Comparison of ENCODE assay signal across 8 mouse cellular contexts in the genomic region with DNA sequence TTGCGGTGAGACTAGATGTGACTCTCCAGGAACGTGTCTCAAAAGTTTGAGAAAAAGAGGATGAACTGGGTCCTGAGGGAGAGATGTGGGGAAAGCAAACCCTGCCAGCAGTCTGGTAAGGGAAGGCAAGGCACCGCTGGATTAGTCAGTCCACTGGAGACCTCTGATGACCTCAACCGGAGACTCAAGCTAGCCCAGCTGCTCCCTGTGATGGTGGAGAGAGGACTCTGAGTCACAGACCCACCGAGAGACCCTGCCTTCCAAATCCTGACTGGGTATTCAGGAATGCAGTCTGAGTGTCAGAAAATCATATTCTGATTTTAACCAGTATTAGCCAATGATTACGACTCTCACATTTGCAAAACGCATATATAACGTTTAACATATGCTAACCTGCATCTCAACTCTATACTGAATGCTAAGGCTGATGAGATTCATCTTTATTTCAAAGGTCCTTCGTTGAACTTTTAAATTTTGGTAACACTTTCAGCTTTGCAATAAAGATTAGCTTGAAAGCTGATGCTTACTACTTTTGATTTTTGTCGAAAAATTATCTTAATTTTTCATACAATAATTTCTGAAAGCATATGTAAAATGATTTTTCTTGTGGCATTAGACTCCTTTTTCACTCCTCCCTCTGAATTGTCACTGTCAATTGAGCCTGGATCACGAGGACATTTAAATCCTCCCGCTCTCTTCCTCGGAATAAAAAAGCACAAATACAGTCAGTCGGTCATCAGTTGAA. TPM values are rescaled to one million over a fixed set of nuclear protein-coding genes. Genes with fewer than 3 reads are reported as not detected.
A peak's percentile ranks its signal among the peaks of the same experiment; 100 is the strongest.
DNase-seq lines count a peak whose midpoint lies in the region; ATAC-seq and TF ChIP-seq lines count a peak whose summit lies in the region.
"Had no signal": no experiment of that assay in that cellular context is flagged by ENCODE, and none has a peak within 500 bp of the region (broad histone marks: within the 10 kb centered on the region; RNA-seq: fewer than 3 reads in every experiment).

No protein-coding gene starts in this region.

- H3K27ac ChIP-seq in lung, postnatal 0 days (ENCODE audit: low read length) = no peak overlapping the region
- no peak overlapping the region for H3K27ac ChIP-seq in forebrain, embryonic 12.5 days
- no peak overlapping the region for H3K27ac ChIP-seq in limb, embryonic 15.5 days
- no peak overlapping the region for H3K27ac ChIP-seq in stomach, postnatal 0 days (replicated peaks)

- H3K4me2 ChIP-seq in lung, postnatal 0 days (replicated peaks; ENCODE audit: low read depth, low read length) = peak overlapping the region; percentile 52
- H3K4me2 ChIP-seq in forebrain, embryonic 12.5 days = peak overlapping the region; percentile 60
- H3K4me2 ChIP-seq in limb, embryonic 15.5 days = peak overlapping the region; percentile 64
- H3K4me2 ChIP-seq in stomach, postnatal 0 days (replicated peaks; ENCODE audit: low read depth) = peak overlapping the region; percentile 63; the same call in 1 of the 2 replicates

- 38% methylated on average over 14 of the region's 14 CpGs for WGBS in lung, postnatal 0 days
- 34% methylated on average over 14 of the region's 14 CpGs for WGBS in forebrain, embryonic 12.5 days
- WGBS in limb, embryonic 15.5 days = 36% methylated on average over 14 of the region's 14 CpGs
- WGBS in stomach, postnatal 0 days = 39% methylated on average over 14 of the region's 14 CpGs

- no peak for DNase-seq in lung, postnatal 0 days (ENCODE audit: low spot score)
- DNase-seq in lung, postnatal 10 days = no peak
- no peak for DNase-seq in stomach, postnatal 0 days (ENCODE audit: low spot score)
- no peak for DNase-seq in frontal cortex, postnatal 25 days (ENCODE audit: low spot score in 2 of 2)
- DNase-seq in spleen, postnatal 14 days (ENCODE audit: low spot score in 2 of 2) = no peak
- DNase-seq: gastrocnemius, postnatal 25 days had no signal

- no peak for TF ChIP-seq EP300 in lung, postnatal 0 days (IDR thresholded peaks at IDR 0.05)
- no peak for TF ChIP-seq EP300 in stomach, postnatal 0 days (optimal IDR thresholded peaks at IDR 0.05)

- no peak for TF ChIP-seq CTCF in lung, postnatal 0 days (IDR thresholded peaks at IDR 0.05)
- TF ChIP-seq CTCF in stomach, postnatal 0 days (IDR thresholded peaks at IDR 0.05; ENCODE audit: low read depth) = no peak

- no peaks in the 10 kb centered on the region for H3K36me3 ChIP-seq in lung, postnatal 0 days (ENCODE audit: insufficient read depth, low read length)
- H3K36me3 ChIP-seq in forebrain, embryonic 12.5 days (replicated peaks) = no peaks in the 10 kb centered on the region
- no peaks in the 10 kb centered on the region for H3K36me3 ChIP-seq in limb, embryonic 15.5 days
- no peaks in the 10 kb centered on the region for H3K36me3 ChIP-seq in stomach, postnatal 0 days (ENCODE audit: control insufficient read depth, insufficient read depth, low read length)

- 0 out of 2 replicates have a peak, but pooled peaks cover 6% of the 10 kb centered on the region for H3K27me3 ChIP-seq in lung, postnatal 0 days (replicated peaks; ENCODE audit: insufficient read depth, low read length)
- peaks cover 24% of the 10 kb centered on the region for H3K27me3 ChIP-seq in forebrain, embryonic 12.5 days
- 0 out of 2 replicates have a peak, but pooled peaks cover 4% of the 10 kb centered on the region for H3K27me3 ChIP-seq in limb, embryonic 15.5 days
- no peaks in the 10 kb centered on the region for H3K27me3 ChIP-seq in stomach, postnatal 0 days (ENCODE audit: control insufficient read depth, insufficient read depth, low read length)

- peak overlapping the region; percentile 28; the same call in 1 of the 2 replicates for H3K4me3 ChIP-seq in lung, postnatal 0 days (ENCODE audit: low read depth, low read length)
- H3K4me3 ChIP-seq in forebrain, embryonic 12.5 days (replicated peaks) = peak overlapping the region; percentile 41; the same call in 1 of the 2 replicates
- peak overlapping the region; percentile 40 for H3K4me3 ChIP-seq in limb, embryonic 15.5 days
- 0 out of 2 replicates have a peak overlapping the region, but pooled peaks have one; percentile 32 for H3K4me3 ChIP-seq in stomach, postnatal 0 days (ENCODE audit: low read depth, low read length)

- peaks cover 6% of the 10 kb centered on the region; the same call in 1 of the 2 replicates for H3K4me1 ChIP-seq in lung, postnatal 0 days (ENCODE audit: insufficient read depth, low read depth, low read length)
- H3K4me1 ChIP-seq in forebrain, embryonic 12.5 days = peaks cover 12% of the 10 kb centered on the region
- peaks cover 22% of the 10 kb centered on the region for H3K4me1 ChIP-seq in limb, embryonic 15.5 days
- 0 out of 2 replicates have a peak, but pooled peaks cover 3% of the 10 kb centered on the region for H3K4me1 ChIP-seq in stomach, postnatal 0 days (replicated peaks; ENCODE audit: control insufficient read depth, insufficient read depth)

- no peaks in the 10 kb centered on the region for H3K9me3 ChIP-seq in lung, postnatal 0 days (ENCODE audit: low read length)
- H3K9me3 ChIP-seq in forebrain, embryonic 12.5 days = no peaks in the 10 kb centered on the region
- no peaks in the 10 kb centered on the region for H3K9me3 ChIP-seq in limb, embryonic 15.5 days
- H3K9me3 ChIP-seq in stomach, postnatal 0 days (ENCODE audit: control insufficient read depth, low read length) = no peaks in the 10 kb centered on the region

- ATAC-seq in lung, postnatal 0 days = no peak
- no peak for ATAC-seq in forebrain, embryonic 12.5 days (ENCODE audit: low FRiP score)
- no peak for ATAC-seq in limb, embryonic 15.5 days (ENCODE audit: insufficient number of reproducible peaks, low FRiP score, low TSS enrichment, low read depth)
- no peak for ATAC-seq in stomach, postnatal 0 days (ENCODE audit: low FRiP score, low TSS enrichment)

- no peak overlapping the region for H3K9ac ChIP-seq in lung, postnatal 0 days (replicated peaks; ENCODE audit: low read depth)
- no peak overlapping the region for H3K9ac ChIP-seq in forebrain, embryonic 12.5 days
- H3K9ac ChIP-seq in limb, embryonic 15.5 days = no peak overlapping the region
- no peak overlapping the region for H3K9ac ChIP-seq in stomach, postnatal 0 days (ENCODE audit: low read length)

RNA-seq across cellular contexts. Expression of gene Trim7, which starts 3.0 kb away (rescaled TPM):
- polyA plus RNA-seq in lung, postnatal 0 days (2015; fragmentation: Nextera tagmentation; extraction: Ambion mirVana) = 1.2 and 1.6 TPM in 2 replicates
- polyA plus RNA-seq in forebrain, embryonic 12.5 days (2016; fragmentation: Nextera tagmentation; extraction: Ambion mirVana) = 0.76 and 1.00 TPM in 2 replicates
- 2.0 and 2.8 TPM in 2 replicates for polyA plus RNA-seq in limb, embryonic 15.5 days (2015; fragmentation: Nextera tagmentation; extraction: Ambion mirVana)
- polyA plus RNA-seq in stomach, postnatal 0 days (2015; fragmentation: Nextera tagmentation; extraction: Ambion mirVana) = 3.0 and 3.4 TPM in 2 replicates

RNA-seq across cellular contexts. Expression of gene Gm12184, which starts 3.5 kb away (rescaled TPM):
- polyA plus RNA-seq in lung, postnatal 0 days (2015; fragmentation: Nextera tagmentation; extraction: Ambion mirVana) = 4.4 and 5.5 TPM in 2 replicates
- polyA plus RNA-seq in forebrain, embryonic 12.5 days (2016; fragmentation: Nextera tagmentation; extraction: Ambion mirVana) = 6.8 and 9.4 TPM in 2 replicates
- polyA plus RNA-seq in limb, embryonic 15.5 days (2015; fragmentation: Nextera tagmentation; extraction: Ambion mirVana) = 2.0 and 3.0 TPM in 2 replicates
- 5.0 and 7.3 TPM in 2 replicates for polyA plus RNA-seq in stomach, postnatal 0 days (2015; fragmentation: Nextera tagmentation; extraction: Ambion mirVana)

RNA-seq across cellular contexts. Expression of gene Trim41, which starts 5.8 kb away (rescaled TPM):
- 4.3 and 5.1 TPM in 2 replicates for polyA plus RNA-seq in lung, postnatal 0 days (2015; fragmentation: Nextera tagmentation; extraction: Ambion mirVana)
- 6.2 and 6.8 TPM in 2 replicates for polyA plus RNA-seq in forebrain, embryonic 12.5 days (2016; fragmentation: Nextera tagmentation; extraction: Ambion mirVana)
- 5.6 and 7.8 TPM in 2 replicates for polyA plus RNA-seq in limb, embryonic 15.5 days (2015; fragmentation: Nextera tagmentation; extraction: Ambion mirVana)
- polyA plus RNA-seq in stomach, postnatal 0 days (2015; fragmentation: Nextera tagmentation; extraction: Ambion mirVana) = 3.6 and 4.0 TPM in 2 replicates

RNA-seq across cellular contexts. Expression of gene Rack1, which starts 22.8 kb away (rescaled TPM):
- polyA plus RNA-seq in lung, postnatal 0 days (2015; fragmentation: Nextera tagmentation; extraction: Ambion mirVana) = 404 and 434 TPM in 2 replicates
- 512 and 565 TPM in 2 replicates for polyA plus RNA-seq in forebrain, embryonic 12.5 days (2016; fragmentation: Nextera tagmentation; extraction: Ambion mirVana)
- 646 and 717 TPM in 2 replicates for polyA plus RNA-seq in limb, embryonic 15.5 days (2015; fragmentation: Nextera tagmentation; extraction: Ambion mirVana)
- polyA plus RNA-seq in stomach, postnatal 0 days (2015; fragmentation: Nextera tagmentation; extraction: Ambion mirVana) = 524 and 529 TPM in 2 replicates

RNA-seq across cellular contexts. Expression of gene Irgm1, which starts 48.5 kb away (rescaled TPM):
- polyA plus RNA-seq in lung, postnatal 0 days (2015; fragmentation: Nextera tagmentation; extraction: Ambion mirVana) = 20.2 and 26.4 TPM in 2 replicates
- polyA plus RNA-seq in forebrain, embryonic 12.5 days (2016; fragmentation: Nextera tagmentation; extraction: Ambion mirVana) = 1.2 and 1.8 TPM in 2 replicates
- polyA plus RNA-seq in limb, embryonic 15.5 days (2015; fragmentation: Nextera tagmentation; extraction: Ambion mirVana) = 7.1 and 7.3 TPM in 2 replicates
- polyA plus RNA-seq in stomach, postnatal 0 days (2015; fragmentation: Nextera tagmentation; extraction: Ambion mirVana) = 12.8 and 14.4 TPM in 2 replicates
